Mouse (Mus musculus) NIH3T3 (cell line): ENCODE results near the gene Slc25a30.
A peak's percentile ranks its signal among the peaks of the same experiment; 100 is the strongest.

Source experiments
- DNase-seq: peaks from one replicate; pipeline ENCODE4 v3.0.0-alpha.2; 2012; ENCODE audit warnings: low read depth

Gene Slc25a30

DNA sequence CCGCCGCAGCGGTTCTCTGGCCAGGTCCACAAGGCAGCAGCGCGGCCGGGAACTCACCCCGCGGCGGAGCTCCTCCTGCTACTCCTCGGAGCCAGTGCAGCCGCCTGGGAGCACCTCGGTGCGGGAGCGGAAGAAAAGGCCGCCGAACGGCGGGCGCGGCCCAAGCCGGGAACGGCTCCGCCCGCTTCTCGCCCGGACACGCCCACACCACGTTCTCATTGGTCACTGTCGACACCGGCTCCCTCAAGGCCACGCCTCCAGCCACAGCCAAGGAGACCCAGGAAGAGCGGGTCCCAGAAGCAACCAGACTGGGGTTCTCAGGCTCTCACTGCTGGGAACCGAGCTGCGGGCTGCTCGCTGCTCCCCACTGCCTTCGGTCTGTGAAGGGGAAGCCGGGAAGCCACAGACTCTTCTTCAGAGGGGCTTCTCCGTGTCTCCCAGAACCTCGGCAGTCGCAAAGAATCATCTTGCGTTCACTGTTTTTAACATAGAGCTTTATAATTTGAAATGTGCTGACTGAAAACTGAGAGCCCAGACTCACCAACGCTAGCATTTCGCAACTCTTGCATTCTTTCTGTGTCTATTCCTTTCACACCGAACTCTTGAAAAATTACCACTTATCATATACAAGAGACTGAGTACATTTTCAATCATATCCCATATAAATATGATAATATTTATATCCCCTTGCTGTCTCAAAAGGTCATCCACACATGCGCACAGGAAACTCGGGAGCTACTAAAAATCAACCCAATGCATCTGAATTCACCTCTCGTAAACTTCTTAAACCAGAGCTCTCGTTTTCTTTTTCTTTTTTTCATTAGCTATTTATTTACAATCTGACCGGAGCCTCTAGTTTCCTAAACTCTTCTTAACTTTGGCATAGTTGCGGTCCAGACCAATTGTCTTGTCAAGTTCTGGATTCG is at the start of gene Slc25a30:
Slc25a30 (minus strand) TSS at position 170 of the 926 bp plus-strand sequence.
- peak; percentile 95 for DNase-seq

DNA sequence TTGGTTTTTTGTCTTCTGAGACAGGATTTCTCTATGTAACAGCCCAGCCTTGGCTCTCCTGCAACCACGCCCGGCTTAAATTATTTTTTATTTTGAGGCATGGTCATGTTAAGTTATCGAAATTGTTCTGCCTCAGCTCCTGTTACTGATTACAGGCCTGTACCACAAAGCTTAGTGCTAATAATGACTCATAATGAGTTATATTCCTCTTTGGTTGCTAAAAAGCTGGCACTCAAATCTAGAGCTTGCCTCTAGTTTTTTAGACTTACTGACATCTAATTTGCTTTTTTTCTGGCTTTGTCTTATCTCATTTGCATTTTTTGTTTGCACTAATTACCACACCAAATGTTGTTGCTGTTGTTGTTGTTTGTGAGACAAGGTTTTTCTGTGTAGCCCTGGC is 49.7 kb upstream of the Slc25a30 start:
- no peak for DNase-seq

- peak; percentile 73 for DNase-seq
Observed at GRCm38 (mm10) chr14:75834739-75835381, 48.0 kb upstream of the Slc25a30 start.

- DNase-seq = peak; percentile 86
Observed at GRCm38 (mm10) chr14:75834251-75834738, 47.5 kb upstream of the Slc25a30 start.

DNA sequence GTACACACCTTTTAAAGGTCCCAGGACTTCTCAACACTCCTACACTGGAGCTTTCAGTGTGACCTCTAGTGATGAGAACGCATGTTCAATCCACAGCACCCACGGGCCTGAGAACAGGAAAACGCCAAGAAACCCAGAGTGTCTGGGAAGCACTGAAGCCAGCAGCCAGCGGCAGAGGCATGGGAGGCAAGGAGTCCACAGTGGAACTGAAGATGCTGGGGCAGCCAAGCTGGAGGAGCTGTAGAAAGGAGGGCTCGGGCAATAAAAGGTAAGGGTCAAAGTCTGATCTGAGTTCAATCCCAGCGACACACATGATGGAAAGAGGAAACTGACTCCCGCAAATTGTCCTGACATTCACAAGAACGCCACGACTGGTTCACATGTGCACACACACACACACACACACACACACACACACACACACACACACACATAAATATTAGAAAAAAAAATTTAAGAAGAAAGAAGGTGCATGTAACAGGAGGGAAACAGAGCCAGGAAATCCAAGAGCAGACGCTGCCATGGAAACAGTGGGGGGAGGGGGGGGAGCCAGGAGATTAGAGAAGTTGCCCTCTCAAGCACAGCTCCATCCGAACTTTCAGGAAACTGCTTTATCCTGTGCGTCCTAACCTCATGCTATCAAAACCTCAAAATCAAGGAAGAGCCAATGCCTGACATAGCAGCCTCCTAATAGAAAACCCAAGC is 46.9 kb upstream of the Slc25a30 start:
- no peak for DNase-seq

GRCm38 (mm10) chr14:75832982-75833381 is 46.1 kb upstream of the Slc25a30 start:
- DNase-seq = peak; percentile 41

DNA sequence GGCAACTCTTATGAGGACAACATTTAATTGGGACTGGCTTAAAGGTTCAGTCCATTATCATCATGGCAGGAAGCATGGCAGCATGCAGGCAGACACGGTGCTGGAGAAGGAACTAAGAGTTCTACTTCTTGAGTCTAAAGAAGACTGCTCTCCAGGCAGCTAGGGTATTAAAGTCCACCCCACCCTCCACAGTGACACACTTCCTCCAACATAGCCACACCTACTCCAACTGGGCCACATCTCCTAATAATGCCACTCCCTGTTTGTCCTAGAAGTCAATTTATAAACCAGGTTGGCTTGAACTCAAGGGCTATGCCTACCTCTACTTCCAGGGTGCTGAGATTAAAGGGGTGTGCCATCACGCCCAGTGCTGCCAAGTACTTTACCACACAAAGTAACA is 45.2 kb upstream of the Slc25a30 start:
- no peak for DNase-seq

DNA sequence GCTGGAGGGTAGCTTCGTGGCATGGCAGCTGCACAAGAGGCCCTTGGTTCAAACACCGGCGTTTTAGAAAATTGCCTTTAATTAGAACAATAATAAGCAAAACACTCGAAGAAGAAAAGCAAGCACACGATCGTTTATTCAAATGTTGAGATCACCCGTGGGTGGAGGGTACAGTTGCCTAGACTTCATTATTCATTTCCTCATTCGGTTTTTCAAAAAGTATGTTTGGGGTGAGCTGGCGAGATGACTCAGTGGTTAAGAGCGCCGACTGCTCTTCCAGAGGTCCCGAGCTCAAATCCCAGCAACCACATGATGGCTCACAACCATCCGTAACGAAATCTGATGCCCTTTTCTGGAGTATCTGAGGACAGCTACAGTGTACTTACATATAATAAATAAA is 43.0 kb upstream of the Slc25a30 start:
- DNase-seq = peak; percentile 79

- DNase-seq = peak; percentile 95
Observed at GRCm38 (mm10) chr14:75828866-75829806, 42.3 kb upstream of the Slc25a30 start.

DNA sequence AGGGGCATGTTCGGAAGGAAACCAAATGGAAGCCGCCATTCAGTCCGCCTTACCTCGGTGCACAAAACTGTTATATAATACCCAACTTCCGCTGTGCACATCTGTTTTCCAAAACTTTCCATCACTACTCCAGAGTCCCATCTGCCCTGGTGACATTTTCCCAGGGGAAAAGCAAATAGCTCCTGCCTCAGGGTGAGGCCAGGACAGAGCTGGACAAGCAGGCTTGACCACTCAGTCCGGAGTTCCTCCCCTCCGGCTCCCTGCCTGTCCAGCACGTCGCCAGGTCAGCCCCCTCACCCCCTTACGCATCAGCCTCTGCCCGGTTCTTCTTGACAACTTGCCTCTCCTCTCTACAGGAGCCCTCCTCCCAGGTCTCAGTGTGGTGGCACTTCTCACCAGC is 41.4 kb upstream of the Slc25a30 start:
- no peak for DNase-seq

DNA sequence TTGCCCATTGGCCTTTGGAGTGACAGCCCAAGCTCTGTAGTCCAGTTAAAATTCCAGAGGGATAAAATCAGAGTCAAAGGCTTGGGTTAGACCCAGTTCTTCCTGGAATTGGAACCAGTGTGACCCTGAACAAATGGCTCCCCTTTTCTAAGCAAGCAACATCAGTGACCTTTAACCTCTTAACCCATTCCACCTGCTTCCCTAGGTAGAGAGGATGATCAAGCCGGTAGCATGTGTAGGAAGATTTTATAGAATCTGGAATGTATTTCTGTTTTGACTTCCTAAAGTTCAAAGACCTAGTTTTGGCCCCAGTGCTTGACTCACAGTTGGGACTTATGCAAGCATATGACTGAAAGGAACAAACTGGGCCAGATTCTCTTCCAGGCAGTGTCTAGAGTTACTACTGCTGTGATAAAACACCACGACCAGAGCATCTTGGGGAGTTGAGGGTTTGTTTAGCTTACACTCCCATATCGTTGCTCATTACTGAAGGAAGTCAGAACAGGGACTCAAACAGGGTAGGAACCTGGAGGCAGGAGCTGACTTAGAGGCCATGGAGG is 40.1 kb upstream of the Slc25a30 start:
- DNase-seq = peak; percentile 43

GRCm38 (mm10) chr14:75820007-75820406 is 33.2 kb upstream of the Slc25a30 start:
- DNase-seq = peak; percentile 95

DNA sequence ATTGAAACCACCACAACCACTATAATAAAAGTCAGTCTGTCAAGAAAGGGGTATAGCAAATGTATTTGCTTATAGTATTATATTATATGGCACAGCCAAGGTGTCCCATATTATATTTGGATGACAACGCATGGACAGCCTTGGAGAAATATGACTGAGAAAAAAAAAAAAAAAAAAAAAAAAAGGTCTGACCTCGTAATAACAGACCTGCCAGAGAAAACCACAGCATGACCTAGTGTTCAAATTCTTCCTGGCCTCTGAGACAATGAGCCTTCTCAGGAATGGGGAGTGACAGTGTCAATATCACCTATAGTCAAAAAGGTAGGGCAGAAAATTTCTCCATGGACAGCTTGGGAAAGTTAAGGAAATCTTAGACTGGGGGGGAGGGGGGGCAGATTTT is 32.5 kb upstream of the Slc25a30 start:
- no peak for DNase-seq

DNA sequence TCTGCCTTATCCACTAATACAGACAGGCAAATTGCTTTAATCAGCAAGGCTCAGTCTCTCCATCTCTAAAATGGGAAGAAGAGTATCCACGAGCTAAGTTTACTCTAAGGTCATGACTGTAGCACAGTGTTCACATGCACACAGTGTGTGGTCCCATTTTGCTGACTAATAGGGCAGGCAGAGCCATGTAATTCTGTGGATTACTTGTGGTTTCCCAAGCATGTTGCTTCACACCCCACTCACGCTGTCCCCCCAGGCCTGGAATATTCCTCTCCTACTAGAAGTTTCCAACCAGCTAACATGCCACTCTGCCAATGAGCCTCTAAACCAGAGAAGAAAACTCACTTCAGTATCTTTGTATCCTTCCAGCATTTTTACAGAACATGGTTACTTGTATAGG is 31.7 kb upstream of the Slc25a30 start:
- peak; percentile 72 for DNase-seq

GRCm38 (mm10) chr14:75809931-75810330 is 23.1 kb upstream of the Slc25a30 start:
- no peak for DNase-seq

GRCm38 (mm10) chr14:75807800-75808199 is 21.0 kb upstream of the Slc25a30 start:
- DNase-seq = peak; percentile 81

- peak; percentile 88 for DNase-seq
Observed at GRCm38 (mm10) chr14:75797769-75798386, 11.0 kb upstream of the Slc25a30 start.

DNA sequence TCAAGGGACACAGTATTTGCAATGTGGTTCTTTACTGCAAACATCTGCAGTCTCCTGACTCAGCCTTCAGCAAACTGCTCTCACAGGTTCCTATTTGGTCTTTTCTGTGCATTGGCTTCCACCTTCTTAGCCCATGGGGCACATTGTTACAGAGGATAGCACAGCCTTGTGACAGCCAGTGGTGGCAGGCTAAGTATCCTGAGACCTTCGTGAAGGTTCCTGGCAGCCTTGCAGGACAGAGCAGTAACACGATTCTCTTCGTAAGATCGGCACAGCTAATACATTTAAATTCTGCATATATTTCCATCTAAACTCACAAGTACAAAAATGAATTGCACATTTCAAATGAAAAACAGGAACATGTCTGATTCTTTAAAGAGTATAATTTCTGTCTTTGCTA is 9.1 kb upstream of the Slc25a30 start:
- no peak for DNase-seq

DNA sequence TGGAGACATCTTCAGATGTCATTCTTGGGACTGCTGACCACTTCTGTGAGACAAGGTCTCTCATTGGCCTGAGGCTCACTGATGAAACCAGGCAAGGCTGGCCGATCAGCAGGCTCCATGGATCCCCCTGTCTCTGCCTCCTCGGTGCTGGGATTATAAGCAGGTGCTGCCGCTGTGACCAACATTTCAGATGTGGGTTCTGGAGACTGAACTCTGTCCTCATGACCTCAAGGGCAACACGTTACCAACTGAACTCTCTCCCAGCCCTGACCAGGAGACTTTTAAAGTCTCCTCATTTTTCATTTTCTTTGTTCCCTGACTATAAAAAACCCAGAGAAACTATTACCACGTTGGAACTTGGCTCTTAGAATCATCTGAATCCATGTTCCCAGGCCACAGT is 7.9 kb upstream of the Slc25a30 start:
- no peak for DNase-seq

DNA sequence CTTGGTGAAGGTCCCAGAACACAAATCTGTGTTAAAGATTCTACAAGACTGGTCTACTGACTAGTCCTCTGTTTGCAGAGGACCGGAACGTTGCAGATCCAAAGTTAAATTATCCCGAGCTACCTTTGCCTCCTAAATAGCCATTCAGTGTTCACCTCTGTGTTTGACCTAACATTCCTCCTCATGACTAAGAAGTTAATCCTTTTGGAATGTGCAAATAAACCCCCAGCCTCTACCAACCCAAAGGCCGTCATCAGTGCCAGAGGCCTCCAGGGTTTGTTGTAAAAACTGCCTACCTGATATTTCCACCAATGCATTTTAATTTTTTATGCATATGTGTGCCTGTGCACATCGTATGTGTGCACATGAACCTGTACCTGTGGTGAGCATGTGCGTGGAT is 7.5 kb upstream of the Slc25a30 start:
- peak; percentile 69 for DNase-seq

DNA sequence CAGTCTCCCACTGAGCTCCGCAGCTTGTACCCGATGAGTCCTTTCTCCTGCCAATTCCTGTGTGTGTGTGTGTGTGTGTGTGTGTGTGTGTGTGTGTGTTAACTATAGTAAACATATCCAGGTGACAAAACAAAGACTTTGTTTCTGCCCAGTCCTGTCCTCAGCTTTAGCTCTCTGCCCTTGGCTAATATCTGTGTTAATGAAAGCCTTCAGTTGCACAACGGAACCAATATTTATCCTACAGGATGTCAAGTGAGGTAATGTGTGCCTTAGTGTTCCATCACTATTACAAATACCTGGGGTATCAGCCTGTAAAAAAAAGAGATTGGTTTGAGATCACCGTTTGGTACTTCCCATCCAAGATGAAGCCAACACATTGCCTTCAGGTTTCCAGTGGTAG is 6.3 kb upstream of the Slc25a30 start:
- DNase-seq = no peak
